Mouse (Mus musculus) midbrain, embryonic 13.5 days (tissue): Measurements from ENCODE around the gene Gzmm. TPM values are rescaled to one million over a fixed set of nuclear protein-coding genes. Genes with fewer than 3 reads are reported as not detected.
A peak's percentile ranks its signal among the peaks of the same experiment; 100 is the strongest.

Experiments
- ATAC-seq: fragments of 200-750 bp; cut with Nextera tagmentation; 2 replicates; pipeline ENCODE4 v1.8.0; 2017; ENCODE audit warnings: mild to moderate bottlenecking, moderate TSS enrichment, moderate library complexity
- H3K27ac ChIP-seq: fragments of 300-500 bp; sonication (generic); 2 replicates; pipeline ENCODE4 v1.5.1; 2015; ENCODE audit warnings: inconsistent platforms, mild to moderate bottlenecking, moderate library complexity
- H3K27me3 ChIP-seq: fragments of 300-500 bp; sonication (generic); 2 replicates; pipeline ENCODE4 v1.6.1; 2015; ENCODE audit warnings: mild to moderate bottlenecking, inconsistent platforms
- H3K36me3 ChIP-seq: fragments of 300-500 bp; sonication (generic); 2 replicates; pipeline ENCODE4 v1.6.1; 2015; ENCODE audit warnings: mild to moderate bottlenecking, inconsistent platforms
- H3K4me1 ChIP-seq: fragments of 300-500 bp; sonication (generic); replicated peaks from 2 replicates; pipeline ENCODE4 v1.6.1; 2015; ENCODE audit warnings: inconsistent platforms
- H3K4me2 ChIP-seq: fragments of 300-500 bp; sonication (generic); replicated peaks from 2 replicates; pipeline ENCODE4 v1.6.1; 2015; ENCODE audit warnings: moderate library complexity, mild to moderate bottlenecking, inconsistent platforms
- H3K4me3 ChIP-seq: fragments of 300-500 bp; sonication (generic); replicated peaks from 2 replicates; pipeline ENCODE4 v1.5.1; 2015; ENCODE audit warnings: mild to moderate bottlenecking, inconsistent platforms
- H3K9ac ChIP-seq: fragments of 300-500 bp; sonication (generic); replicated peaks from 2 replicates; pipeline ENCODE4 v1.6.1; 2015; ENCODE audit warnings: mild to moderate bottlenecking, inconsistent platforms
- H3K9me3 ChIP-seq: fragments of 300-500 bp; sonication (generic); 2 replicates; pipeline ENCODE4 v1.6.1; 2016; ENCODE audit warnings: mild to moderate bottlenecking, inconsistent platforms
- WGBS: fragments of 180-500 bp; shearing (Covaris S2); methylation state at CpG from one replicate; pipeline ENCODE4 v1.1.7; 2015; 5-methylcytosine and 5-hydroxymethylcytosine counted together
- polyA plus RNA-seq: library from polyadenylated mRNA; unstranded; fragments of >200 nt; fragmentation: Nextera tagmentation; extraction: Ambion mirVana; gene quantifications from 2 replicates; pipeline ENCODE4 v1.2.1, GENCODE M21; 2015

Gzmm gene
- polyA plus RNA-seq, 1 experiment from 2014 or later, result 1.4 TPM

- Histone ChIP-seq H3K9ac (peak within 1 kb of the TSS; percentile 95), H3K36me3 (peaks cover 16% of the 10 kb centered on the region), H3K27ac (peak within 1 kb of the TSS; percentile 98), H3K4me2 (peak within 1 kb of the TSS; percentile 86), H3K4me1 (peaks cover 28% of the 10 kb centered on the region), H3K4me3 (peak within 1 kb of the TSS; percentile 95), H3K9me3 (no peaks in the 10 kb centered on the region), H3K27me3 (no peaks in the 10 kb centered on the region)
- WGBS, result under 1% methylated on average over 45 of the region's 45 CpGs
- ATAC-seq, result peak; percentile 83
Observed at GRCm38 (mm10) chr10:79668771-79669575, 19.8 kb upstream of the Gzmm start, which contains the start of gene Tpgs1. Gene Tpgs1 (plus strand): TSS chr10:79669369.

GRCm38 (mm10) chr10:79669576-79670057 lies 19.2 kb upstream of the Gzmm start:
- Histone ChIP-seq H3K4me2 (peak overlapping the region; percentile 86), H3K27ac (peak overlapping the region; percentile 98), H3K36me3 (peaks cover 17% of the 10 kb centered on the region), H3K9ac (peak overlapping the region; percentile 95), H3K4me1 (peaks cover 24% of the 10 kb centered on the region), H3K9me3 (no peaks in the 10 kb centered on the region), H3K27me3 (no peaks in the 10 kb centered on the region), H3K4me3 (peak overlapping the region; percentile 95)
- peak; percentile 77 for ATAC-seq
- WGBS, result under 1% methylated on average over 47 of the region's 47 CpGs

- WGBS, result 32% methylated on average over 15 of the region's 15 CpGs
- no peaks in the 10 kb centered on the region for H3K9me3 ChIP-seq
- H3K27me3 ChIP-seq, result no peaks in the 10 kb centered on the region
- H3K9ac ChIP-seq, result peak overlapping the region; percentile 95
- peak overlapping the region; percentile 86 for H3K4me2 ChIP-seq
- H3K36me3 ChIP-seq, result peaks cover 19% of the 10 kb centered on the region
- H3K27ac ChIP-seq, result peak overlapping the region; percentile 98
- peak overlapping the region; percentile 95 for H3K4me3 ChIP-seq
- ATAC-seq, result peak; percentile 55
- peaks cover 24% of the 10 kb centered on the region for H3K4me1 ChIP-seq
Observed at GRCm38 (mm10) chr10:79670071-79670888, 18.5 kb upstream of the Gzmm start.

- Histone ChIP-seq H3K4me2 (peak overlapping the region; percentile 86; the same call in 1 of the 2 replicates), H3K9ac (no peak overlapping the region), H3K27ac (no peak overlapping the region), H3K36me3 (peaks cover 32% of the 10 kb centered on the region), H3K4me3 (peak overlapping the region; percentile 95; the same call in 1 of the 2 replicates), H3K9me3 (no peaks in the 10 kb centered on the region), H3K27me3 (no peaks in the 10 kb centered on the region), H3K4me1 (peaks cover 24% of the 10 kb centered on the region)
- WGBS, result 65% methylated on average over 6 of the region's 6 CpGs
- ATAC-seq, result no peak
Observed at GRCm38 (mm10) chr10:79671396-79672087, 17.3 kb upstream of the Gzmm start.

GRCm38 (mm10) chr10:79672088-79672455 lies 16.7 kb upstream of the Gzmm start:
- WGBS, result 53% methylated on average over 3 of the region's 3 CpGs

GRCm38 (mm10) chr10:79673054-79673453 lies 15.8 kb upstream of the Gzmm start:
- H3K4me3 ChIP-seq, result no peak overlapping the region
- H3K4me2 ChIP-seq, result no peak overlapping the region
- no peaks in the 10 kb centered on the region for H3K27me3 ChIP-seq
- peaks cover 35% of the 10 kb centered on the region for H3K36me3 ChIP-seq
- H3K9me3 ChIP-seq, result no peaks in the 10 kb centered on the region
- no peak for ATAC-seq
- no peak overlapping the region for H3K27ac ChIP-seq
- 98% methylated on average over 3 of the region's 3 CpGs for WGBS
- H3K9ac ChIP-seq, result no peak overlapping the region
- peaks cover 21% of the 10 kb centered on the region for H3K4me1 ChIP-seq

More at GRCm38 (mm10) chr10:79672088-79672455, 16.7 kb upstream of the Gzmm start:
- H3K27ac ChIP-seq, result no peak overlapping the region
- no peak overlapping the region for H3K9ac ChIP-seq
- ATAC-seq, result no peak
- no peaks in the 10 kb centered on the region for H3K9me3 ChIP-seq
- peaks cover 35% of the 10 kb centered on the region for H3K36me3 ChIP-seq
- H3K27me3 ChIP-seq, result no peaks in the 10 kb centered on the region
- H3K4me1 ChIP-seq, result peaks cover 24% of the 10 kb centered on the region
- H3K4me2 ChIP-seq, result no peak overlapping the region
- H3K4me3 ChIP-seq, result no peak overlapping the region

GRCm38 (mm10) chr10:79675346-79676035 lies 13.3 kb upstream of the Gzmm start:
- no peaks in the 10 kb centered on the region for H3K27me3 ChIP-seq
- no peak for ATAC-seq
- H3K4me2 ChIP-seq, result no peak overlapping the region
- H3K9me3 ChIP-seq, result no peaks in the 10 kb centered on the region
- H3K27ac ChIP-seq, result no peak overlapping the region
- 58% methylated on average over 44 of the region's 44 CpGs for WGBS
- H3K36me3 ChIP-seq, result peaks cover 35% of the 10 kb centered on the region
- peaks cover 10% of the 10 kb centered on the region for H3K4me1 ChIP-seq
- H3K9ac ChIP-seq, result no peak overlapping the region
- H3K4me3 ChIP-seq, result no peak overlapping the region

- H3K27ac ChIP-seq, result peak overlapping the region; percentile 90
- WGBS, result 46% methylated on average over 11 of the region's 11 CpGs
- no peaks in the 10 kb centered on the region for H3K27me3 ChIP-seq
- H3K4me1 ChIP-seq, result peaks cover 27% of the 10 kb centered on the region
- peak overlapping the region; percentile 90 for H3K4me3 ChIP-seq
- H3K4me2 ChIP-seq, result peak overlapping the region; percentile 99
- ATAC-seq, result peak; percentile 50
- H3K9me3 ChIP-seq, result no peaks in the 10 kb centered on the region
- peak overlapping the region; percentile 50 for H3K9ac ChIP-seq
- H3K36me3 ChIP-seq, result peaks cover 27% of the 10 kb centered on the region
Observed at GRCm38 (mm10) chr10:79680606-79681495, 8.0 kb upstream of the Gzmm start.

- under 1% methylated on average over 70 of the region's 84 CpGs for WGBS
- H3K9me3 ChIP-seq, result no peaks in the 10 kb centered on the region
Observed at GRCm38 (mm10) chr10:79681591-79682245, 7.1 kb upstream of the Gzmm start, which contains the start of gene Cdc34. Gene Cdc34 (plus strand): TSS chr10:79682195.

GRCm38 (mm10) chr10:79682551-79682915 lies 6.3 kb upstream of the Gzmm start:
- H3K9me3 ChIP-seq, result no peaks in the 10 kb centered on the region
- ATAC-seq, result peak; percentile 6
- 0% methylated on average over 10 of the region's 10 CpGs for WGBS

More at GRCm38 (mm10) chr10:79681591-79682245, 7.1 kb upstream of the Gzmm start, which contains the start of gene Cdc34:
- H3K4me3 ChIP-seq, result peak within 1 kb of the TSS; percentile 90
- H3K27ac ChIP-seq, result peak within 1 kb of the TSS; percentile 90
- H3K9ac ChIP-seq, result peak within 1 kb of the TSS; percentile 88
- H3K4me2 ChIP-seq, result peak within 1 kb of the TSS; percentile 99
- H3K27me3 ChIP-seq, result no peaks in the 10 kb centered on the region
- H3K36me3 ChIP-seq, result peaks cover 27% of the 10 kb centered on the region
- H3K4me1 ChIP-seq, result peaks cover 27% of the 10 kb centered on the region
- peak; percentile 96 for ATAC-seq

More at GRCm38 (mm10) chr10:79682551-79682915, 6.3 kb upstream of the Gzmm start:
- H3K27me3 ChIP-seq, result no peaks in the 10 kb centered on the region
- H3K27ac ChIP-seq, result peak overlapping the region; percentile 72
- peak overlapping the region; percentile 88 for H3K9ac ChIP-seq
- H3K4me1 ChIP-seq, result peaks cover 27% of the 10 kb centered on the region
- peaks cover 34% of the 10 kb centered on the region for H3K36me3 ChIP-seq
- H3K4me2 ChIP-seq, result peak overlapping the region; percentile 99
- H3K4me3 ChIP-seq, result peak overlapping the region; percentile 90
